Mouse (Mus musculus) left cerebral cortex, adult 9 months (tissue): Measurements from ENCODE around the gene Taf3.

Source experiments
- DNase-seq, 2 experiments: peaks; one replicate each; pipeline ENCODE4 v3.0.0; 2022; ENCODE audit warnings: low spot score in 2 of 2

The Taf3 gene

DNA sequence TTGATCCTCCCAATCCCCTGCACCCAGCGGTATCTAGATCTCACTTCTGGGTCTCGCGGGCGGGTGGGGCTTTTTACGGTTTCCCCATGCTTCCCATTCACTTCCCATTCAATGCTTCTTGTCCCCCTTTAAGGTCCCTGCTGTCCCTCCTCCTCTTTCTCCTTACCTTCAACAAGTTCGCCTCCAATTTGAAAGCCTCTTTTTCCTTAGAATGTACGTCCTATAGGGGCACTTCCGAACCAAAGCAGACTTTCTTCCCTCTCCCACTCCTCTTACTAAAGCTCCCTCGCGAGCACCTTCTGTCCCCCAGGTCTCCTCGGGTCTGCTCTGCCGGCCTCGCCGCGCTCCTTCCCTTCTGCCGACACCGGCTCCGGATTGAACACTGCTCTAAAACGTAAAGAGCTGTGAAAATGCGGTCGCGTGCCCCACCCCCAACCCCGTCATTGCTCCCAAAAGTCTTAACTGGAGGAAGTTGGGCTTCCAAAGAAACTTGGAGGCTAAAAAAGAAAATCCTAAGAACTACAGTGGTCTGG lies 158.7 kb downstream of the Taf3 start, which contains the start of gene Gata3:
Gene Gata3, minus strand, starts transcription at position 384 of the 533 bp plus-strand sequence.
- DNase-seq = no peak

DNA sequence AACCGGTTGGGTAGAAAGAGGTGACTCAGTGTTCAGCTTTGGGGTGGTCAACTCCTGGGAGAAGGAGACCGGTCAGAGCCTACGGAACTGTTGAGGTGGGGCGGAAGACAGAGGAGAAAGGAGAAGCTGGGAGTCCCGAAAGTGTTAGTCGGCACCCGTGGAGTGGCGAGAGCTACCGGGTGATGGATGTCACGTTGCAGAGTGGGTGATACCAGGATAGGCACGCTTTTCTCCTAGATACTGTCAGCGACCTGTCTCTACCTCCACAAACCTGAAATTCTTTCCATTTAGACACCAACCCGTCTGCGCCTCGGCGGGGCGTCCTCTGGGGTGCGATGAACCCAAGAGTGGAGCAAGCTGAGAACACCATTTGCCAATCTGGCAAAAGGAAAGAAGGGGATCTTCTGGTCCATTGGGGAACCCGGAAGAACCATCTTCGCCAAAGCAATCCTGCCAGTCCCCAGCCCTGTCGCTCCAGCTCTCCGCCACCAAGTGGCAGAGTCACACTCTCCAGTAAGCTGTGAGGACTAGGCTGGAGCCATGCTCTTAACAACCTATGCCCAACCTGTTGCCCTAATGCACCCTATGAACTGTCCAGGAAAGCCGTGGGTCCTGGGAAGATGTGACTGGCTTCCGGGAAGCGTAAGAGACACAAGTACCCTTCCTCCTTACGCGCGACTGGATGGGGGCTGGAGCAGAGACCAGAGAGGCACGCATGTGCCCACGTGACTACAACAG lies 159.3 kb downstream of the Taf3 start, which contains the start of gene 9230102O04Rik:
Gene 9230102O04Rik, minus strand, starts transcription at position 628 of the 738 bp plus-strand sequence.
- no peak for DNase-seq

DNA sequence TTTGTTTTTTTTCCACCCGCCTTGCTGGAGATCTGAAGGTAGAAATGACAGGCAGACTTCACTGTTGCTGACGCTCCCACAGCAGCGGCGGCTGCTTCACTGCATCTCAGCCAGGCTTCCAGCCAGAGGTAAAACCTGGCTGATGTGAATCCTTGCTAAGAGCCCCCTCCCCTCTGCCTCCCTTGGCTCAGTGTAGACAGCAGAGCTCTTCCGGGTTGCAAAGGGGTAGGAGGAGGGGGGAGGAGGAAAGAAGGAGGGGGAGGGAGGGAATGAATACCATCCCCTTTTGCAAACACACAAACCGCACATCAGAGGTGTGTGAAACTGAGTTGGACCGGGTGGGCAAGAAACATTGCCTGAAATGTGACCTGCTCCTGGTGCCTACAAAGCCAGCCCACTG lies 160.8 kb downstream of the Taf3 start:
- no peak for DNase-seq

DNA sequence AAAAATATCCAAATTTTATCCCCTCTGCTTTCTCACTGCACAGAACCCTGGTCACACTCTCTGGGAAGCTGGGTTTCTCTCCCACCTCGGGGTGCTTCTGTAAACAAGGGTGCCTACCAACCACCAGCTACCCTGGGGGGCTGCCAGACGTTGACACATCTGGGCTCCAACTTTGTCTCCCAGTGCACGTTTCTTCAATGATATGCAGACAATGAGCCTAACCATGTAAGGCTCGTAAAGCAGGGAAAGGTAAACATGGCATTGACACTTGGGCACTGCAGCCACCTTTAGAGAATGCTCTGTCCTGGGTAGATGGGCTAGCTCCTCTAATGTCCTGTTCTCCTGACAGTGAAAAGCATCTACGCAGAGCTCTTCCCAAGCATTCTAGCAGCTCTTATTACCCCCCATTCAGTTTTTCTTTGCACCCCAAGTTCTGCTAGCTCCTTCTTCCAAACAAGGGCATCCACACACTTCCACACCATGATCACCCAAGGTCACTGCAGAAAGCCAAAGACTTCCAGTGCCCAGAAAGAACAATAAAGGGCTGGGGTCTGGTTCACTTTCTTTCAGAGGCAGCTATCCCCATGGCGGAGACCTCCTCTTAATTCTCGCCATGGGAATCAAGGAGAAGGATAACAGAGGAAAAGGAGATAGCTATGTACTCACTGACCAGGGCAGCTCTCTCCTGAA lies 161.3 kb downstream of the Taf3 start:
- no peak for DNase-seq

DNA sequence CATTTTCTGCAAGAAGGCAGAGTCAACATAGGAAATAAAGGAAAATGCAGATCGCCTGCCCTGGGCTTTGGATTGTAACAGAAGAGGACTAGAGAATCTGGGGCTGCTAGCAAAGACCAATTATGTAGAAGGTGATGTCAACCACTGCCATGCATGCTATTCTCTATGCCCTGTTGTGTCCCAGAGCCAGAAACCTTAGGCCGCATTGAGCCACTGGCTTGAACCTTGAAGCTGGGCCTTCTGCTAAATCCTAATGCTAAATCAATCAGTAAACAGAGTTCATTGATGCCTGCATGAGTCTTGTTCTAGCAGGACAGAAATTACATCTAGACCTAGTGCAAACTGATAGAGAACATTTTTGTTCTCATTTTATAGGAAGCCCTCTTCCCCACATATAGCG lies 162.4 kb downstream of the Taf3 start:
- no peak for DNase-seq

DNA sequence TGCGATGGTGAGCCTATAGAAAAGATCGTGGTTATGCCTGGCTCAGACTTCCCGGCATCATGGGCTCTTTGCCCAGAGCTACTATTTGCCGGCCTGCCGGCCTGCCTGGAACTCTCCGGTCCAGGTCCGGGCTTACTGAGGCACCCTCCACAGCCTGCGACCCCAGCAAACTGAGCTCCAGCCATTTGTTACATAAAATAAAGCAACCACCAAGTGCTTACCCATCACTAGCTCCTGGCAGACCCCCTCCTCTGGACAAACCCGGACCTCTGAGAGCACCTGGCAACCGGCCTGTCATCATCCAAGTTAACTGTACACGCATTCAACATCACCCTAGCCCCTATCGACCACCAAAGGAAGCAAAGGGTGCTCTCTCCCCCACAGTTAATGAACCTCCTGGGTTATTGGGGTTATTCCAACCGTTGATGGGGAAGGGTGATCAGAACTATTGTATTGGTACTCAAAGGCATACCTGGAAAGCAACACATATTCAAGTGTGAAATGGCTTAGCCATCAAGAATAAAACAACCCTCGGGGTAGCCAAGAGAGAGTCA lies 163.1 kb downstream of the Taf3 start:
- no peak for DNase-seq

DNA sequence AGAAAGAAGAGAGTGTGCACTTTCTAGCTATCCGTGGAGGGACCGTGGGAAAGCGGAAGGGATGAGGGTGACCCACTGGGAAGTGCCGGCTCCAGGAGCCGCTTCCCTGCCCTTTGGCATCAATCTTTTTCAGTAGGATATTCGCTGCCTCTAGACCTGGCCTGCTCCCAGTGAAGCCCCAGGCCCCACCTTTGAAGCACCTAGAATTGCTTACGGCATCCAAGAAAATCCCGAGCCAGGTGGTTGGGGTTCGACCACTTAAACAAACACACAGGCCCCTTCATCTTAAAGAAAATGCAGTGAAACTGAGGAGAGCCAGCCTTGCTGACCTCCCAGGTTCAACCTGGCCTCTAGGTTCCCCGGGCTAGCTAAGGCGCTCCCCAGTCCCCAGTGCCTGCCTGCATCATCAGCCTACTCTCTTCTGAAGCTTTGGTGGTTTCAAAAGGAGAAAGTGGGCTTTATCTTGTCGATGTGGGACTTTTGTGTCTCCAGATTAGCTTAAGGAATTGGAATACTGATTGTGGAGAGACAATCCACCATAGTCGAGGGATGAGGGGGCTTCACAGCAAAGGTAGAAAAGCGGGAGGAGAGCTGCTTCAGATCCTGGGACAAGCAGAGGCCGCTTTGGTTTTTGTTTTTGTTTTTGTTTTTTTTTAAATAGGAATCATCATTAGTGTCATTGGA lies 163.7 kb downstream of the Taf3 start:
- DNase-seq = no peak

DNA sequence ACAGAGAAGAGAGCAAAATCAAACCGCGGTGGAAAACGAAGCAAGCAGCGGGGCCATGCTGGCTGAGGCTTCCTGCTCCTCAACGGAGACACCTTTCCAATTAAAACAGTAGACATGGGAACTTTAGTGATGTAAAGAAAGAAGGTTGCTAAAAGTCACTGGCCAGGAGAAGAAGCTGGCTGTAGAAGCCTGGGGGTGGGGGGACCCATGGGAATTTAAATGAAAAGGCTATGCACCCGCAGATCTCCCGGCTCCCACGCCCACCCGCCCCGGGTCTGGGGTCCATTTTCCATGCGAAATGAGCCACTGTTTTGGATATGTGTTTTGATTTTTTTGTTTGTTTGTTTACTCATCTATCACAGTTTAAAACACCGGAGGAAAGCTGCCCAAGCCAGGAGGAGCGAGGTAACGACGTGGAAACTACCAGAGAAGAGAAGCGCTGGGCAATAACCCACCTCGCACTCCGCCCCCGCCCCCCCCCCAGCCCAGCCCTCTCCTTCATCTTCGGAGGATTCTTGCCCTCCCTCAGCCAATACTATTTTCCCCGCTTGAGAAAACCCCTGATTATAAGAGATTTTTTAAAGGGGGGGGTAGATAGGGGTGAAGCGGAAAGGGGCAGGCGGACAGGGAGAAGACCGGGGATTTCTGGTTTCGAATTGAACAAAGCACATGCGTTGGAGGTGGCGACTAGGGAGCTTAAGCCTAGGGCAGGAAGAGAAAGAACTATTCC lies 164.4 kb downstream of the Taf3 start:
- DNase-seq = no peak

DNA sequence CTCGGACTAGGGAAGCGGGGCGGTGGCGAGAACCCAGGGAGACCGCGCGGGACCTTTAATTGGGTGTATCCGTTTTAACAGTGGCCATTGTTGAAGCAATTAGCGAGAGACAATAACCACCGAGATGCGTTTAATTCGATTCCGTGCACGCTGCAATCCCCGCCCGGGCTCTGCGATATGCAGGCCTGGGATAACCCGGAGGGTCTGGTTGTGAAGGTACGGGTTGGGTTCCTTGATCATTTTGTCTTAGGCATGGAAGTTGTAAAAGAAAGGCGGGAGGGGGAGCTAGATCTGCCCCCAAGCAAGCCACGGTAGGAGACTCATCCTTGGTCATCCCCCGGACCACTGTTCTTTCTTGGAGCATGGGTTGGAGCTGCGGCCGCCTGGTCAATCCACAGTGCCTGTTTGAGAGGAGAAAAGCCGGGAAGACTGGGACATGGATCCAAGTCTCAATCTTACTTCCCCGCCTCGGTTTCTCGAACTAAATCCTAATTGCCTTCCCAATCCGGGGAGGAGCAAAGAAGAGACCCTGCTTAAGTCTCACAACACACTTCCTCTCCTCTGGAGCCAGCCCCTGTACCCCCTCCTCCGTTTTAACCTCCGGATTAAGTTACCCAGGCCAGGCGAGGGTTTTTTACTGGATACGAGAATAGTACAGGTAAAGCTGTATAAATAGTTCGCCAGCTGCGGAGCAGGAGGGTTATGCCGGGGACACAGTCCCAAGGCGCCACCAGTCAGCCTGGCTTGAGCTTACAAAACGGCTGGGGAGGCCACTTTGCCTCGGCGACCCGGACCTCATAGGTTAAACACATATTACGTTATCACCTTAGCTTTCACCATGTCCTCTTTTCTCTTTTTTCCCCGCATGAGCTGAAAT lies 165.2 kb downstream of the Taf3 start:
- no peak for DNase-seq

DNA sequence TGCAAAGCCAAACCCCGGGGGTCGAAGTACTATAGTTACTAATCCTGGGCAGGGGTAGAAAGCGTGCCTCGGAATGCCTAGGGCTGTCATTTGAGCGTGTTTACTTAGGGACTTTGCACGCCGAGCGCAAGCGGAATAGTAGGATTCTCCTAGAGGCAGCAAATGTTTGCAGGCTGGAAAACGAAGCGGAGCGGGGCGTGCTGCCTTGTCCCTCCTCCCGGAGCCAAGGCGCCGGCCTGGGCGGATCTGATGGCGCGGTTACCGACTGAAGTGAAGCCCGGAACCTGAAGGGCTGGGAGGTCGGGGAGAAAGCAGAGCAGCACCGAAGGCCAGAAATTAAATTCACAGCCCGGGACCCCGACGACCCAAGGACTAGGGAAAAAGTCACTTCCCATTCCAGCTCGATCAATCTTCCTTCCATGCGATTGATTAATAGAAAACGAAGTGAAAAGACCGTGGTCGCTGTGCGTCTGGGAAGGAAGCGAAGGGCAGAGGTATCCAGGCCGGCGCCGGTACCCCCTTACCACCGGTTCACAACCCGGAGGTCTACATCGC lies 165.9 kb downstream of the Taf3 start:
- no peak for DNase-seq

DNA sequence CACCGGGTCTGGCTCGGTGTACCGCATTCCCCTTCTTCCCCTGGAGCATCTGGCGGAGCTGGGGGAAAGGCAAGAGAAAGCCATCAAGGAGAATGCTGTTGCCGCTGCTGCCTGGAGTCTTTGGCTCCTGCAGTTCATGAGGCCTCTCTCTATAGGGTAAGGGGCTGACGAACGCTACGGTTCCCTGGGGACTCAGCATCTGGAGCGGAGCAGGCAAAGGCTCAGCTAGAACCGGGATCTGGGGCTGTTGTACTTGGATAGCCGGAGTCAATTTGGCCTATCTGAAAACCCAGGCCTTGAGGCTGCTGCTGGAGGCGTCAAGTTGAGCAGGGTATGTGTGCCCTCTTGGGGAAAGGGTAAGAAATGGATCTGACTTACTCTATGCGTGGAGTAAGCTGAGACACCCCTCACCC lies 166.8 kb downstream of the Taf3 start:
- no peak for DNase-seq

DNA sequence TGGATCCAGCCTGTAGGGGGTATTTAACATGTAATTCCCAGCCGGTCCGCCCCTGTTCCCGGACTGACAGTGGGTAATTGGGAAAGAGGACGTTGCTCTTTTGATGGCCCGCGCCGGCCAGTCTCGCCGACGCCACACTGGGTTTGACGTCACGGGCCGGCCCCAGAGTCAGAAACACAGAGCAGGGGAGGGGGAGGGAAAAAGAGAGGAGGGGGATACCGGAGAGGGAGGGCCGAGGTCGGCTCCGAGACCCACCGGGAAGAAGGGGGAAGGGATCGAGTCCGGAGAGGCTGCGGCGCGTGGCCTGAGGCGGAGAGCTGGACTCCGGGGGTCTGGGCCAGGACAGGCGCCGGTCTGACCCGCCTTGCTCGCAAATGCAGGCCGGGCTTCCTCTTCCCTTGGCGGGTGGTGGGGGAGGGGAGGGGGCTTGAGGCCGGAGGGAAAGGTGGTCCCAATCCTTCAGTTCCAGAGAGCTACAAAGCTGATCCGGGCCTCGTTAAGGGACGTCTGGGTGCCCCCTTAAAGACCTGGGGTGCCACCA lies 167.3 kb downstream of the Taf3 start, which contains the start of gene 4930412O13Rik:
Gene 4930412O13Rik, plus strand, starts transcription at position 202 of the 541 bp plus-strand sequence.
- DNase-seq = no peak

DNA sequence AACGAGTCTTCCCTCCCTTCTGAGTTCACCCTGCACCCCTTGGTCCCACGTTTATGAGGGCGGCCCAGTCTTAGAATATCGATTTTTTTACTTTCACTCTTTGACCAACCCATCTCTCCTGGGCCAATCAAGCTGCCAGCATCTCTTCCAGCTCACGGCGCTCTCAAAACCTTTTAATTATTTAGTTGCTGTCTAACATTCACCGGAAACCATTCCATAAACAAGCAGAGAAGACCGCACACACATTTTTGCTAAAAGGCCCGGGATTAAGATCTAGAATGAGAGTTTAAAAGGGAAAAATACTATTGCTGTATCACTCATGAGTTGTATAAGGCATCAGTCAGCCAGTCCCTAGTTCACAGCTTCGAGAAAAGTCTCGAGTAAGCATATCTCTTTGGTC lies 168.1 kb downstream of the Taf3 start:
- DNase-seq = no peak

DNA sequence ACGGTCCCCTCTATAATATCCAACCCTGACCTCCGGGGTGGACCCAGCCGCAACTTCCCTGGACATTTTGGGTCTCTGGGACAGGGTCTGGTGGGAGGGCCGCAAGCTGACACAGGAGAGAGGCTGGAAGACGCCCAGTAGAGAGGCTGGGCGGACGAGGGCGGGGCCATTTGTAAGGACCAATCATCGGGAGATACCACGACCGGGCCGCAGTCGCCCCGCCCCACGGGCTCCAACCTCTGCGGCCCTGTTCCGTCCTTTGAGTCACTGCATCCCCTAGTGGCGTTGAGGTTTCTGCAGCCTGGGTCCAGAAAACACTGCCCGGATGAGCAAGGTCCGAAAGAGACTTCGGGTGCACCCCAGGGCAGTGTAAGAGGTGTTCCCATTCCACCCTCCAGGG lies 168.9 kb downstream of the Taf3 start:
- no peak for DNase-seq

DNA sequence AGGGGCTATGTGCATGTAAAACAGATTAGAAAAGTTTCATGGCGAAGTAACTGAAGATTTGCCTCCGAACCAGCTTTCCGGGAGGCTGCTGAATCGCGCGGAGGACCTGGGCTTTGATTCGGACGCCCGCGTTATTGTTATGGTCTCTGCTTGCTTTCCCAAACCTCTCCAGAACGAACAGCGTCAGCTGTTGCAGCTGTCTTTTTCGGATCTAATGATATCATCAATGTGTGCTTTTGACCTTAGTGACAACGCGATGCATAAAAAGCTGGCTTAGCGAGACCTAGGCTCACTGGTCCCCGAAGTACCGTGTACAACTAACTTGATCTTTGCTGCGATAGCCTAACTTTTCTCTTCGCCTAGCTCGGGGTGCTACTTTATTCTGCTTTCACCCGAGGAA lies 169.3 kb downstream of the Taf3 start:
- no peak for DNase-seq

DNA sequence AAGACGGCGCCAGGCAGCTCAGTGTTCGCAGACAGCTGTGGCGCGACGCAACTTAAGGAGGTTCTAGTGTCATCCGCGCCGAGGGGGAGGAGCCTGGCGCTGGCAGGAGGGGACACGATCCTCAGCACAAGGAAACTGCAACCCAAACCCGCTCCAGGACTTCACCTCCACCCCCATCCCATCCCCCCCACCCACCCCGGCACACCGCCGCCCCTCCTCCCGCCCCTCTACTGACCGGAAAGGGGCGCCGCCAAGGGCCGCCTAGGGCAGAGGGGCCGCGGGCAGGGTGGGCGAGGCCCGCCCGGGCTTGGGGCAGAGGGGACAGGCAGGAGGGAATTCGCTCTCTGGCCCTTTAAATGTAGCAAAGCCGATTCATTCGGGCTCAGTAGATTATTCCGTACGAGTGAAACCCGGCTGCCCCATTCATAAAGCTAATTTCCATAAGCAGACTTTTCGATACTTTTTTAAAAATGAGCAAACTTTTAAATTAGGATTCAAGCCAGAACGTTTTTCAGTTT lies 169.8 kb downstream of the Taf3 start:
- DNase-seq = no peak

DNA sequence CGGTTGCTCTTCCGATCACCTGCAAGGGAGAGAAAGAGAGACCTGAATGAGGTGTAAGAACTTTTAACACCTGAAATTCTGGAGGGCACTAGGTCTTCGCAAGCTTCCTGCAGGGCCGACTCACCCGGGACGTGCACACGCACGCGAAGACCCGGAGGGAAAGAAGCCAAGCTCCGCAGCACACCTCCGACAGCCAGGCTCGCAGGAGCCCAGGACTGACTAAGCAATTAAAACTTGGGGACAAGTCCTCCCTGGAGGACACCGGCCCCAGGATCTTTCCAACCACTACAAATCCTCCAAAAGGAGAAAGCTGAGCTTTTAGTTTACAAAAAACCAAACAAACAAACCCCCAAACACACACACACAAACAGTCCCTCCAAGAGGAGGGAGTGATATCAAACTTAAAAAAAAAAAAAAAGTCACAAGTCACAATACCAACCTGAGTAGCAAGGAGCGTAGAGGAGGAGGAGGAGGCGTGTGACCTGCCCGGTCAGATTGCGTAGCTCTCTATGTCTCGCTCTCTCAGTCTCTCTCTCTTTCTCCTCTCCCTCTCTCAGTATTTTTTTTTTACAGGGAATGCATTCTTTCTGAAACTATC lies 170.3 kb downstream of the Taf3 start:
- DNase-seq = no peak

DNA sequence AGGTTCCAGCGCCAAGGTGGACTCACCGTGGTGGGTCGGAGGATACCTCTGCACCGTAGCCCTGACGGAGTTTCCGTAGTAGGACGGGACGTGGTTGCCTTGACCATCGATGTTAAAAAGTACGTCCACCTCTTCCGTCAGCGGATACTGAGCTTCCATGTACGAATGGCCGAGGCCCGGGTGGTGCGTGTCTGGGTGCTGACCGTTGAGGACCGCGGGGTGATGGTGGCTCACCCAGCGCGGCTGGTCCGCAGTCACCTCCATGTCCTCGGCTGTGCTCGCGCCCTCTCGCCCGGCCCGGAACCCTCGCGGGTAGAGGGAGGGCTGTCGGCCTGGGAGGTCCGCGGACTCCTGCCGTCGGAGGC lies 171.1 kb downstream of the Taf3 start:
- no peak for DNase-seq

DNA sequence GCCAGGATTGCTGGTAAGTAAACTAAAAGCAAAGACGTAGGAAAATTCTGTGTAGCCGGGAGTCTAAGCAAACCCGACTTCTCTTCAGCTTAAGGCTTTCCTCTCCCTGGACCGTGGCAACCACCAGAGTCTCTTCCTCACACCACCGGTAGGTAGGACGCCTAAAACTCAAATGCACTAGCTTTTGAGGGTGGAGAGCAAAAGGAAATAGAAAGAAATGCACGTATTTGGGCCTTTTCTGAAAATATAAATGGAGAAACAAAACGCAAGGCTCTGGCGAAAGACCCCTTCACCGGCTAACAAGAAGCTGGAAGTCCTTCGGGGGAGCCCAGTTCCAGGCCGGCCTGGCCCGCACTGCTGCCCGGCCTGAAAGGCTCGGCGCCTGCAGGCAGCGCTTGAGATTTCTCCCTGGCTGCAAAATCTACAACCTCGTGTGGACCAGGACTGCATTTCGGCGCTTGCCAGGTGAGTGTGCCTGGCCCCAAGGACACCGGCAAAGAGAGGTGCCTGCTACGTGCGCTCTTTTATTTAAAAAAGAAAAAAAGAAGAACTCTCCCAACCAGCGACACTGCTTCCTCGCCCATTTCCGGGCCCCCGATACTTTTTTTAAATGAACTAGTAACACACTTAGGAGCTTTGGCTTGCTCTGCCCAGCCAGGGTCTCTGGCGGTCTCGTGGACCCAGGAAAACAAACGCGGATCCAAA lies 171.6 kb downstream of the Taf3 start:
- DNase-seq = no peak
